In genomic region chr9:115023708-115024383, GRCm38 (mm10) we compare ENCODE assay signal across 9 mouse cellular contexts. TPM values are rescaled to one million over a fixed set of nuclear protein-coding genes. Genes with fewer than 3 reads are reported as not detected.
DNase-seq lines count a peak whose midpoint lies in the region; ATAC-seq and TF ChIP-seq lines count a peak whose summit lies in the region.
"Had no signal": no experiment of that assay in that cellular context is flagged by ENCODE, and none has a peak within 500 bp of the region (broad histone marks: within the 10 kb centered on the region; RNA-seq: fewer than 3 reads in every experiment).

No protein-coding gene starts in this region.

- H3K36me3 ChIP-seq in midbrain, postnatal 0 days (ENCODE audit: insufficient read depth, low read length), result no peaks in the 10 kb centered on the region
- no peaks in the 10 kb centered on the region for H3K36me3 ChIP-seq in midbrain, embryonic 15.5 days (replicated peaks)
- H3K36me3 ChIP-seq in forebrain, embryonic 16.5 days (ENCODE audit: control insufficient read depth, insufficient read depth), result no peaks in the 10 kb centered on the region
- no peaks in the 10 kb centered on the region for H3K36me3 ChIP-seq in kidney, embryonic 14.5 days (ENCODE audit: control insufficient read depth, insufficient read depth, low read length)

- no peaks in the 10 kb centered on the region for H3K27me3 ChIP-seq in midbrain, postnatal 0 days (ENCODE audit: insufficient read depth, low read length)
- H3K27me3 ChIP-seq in midbrain, embryonic 15.5 days (replicated peaks), result no peaks in the 10 kb centered on the region
- no peaks in the 10 kb centered on the region for H3K27me3 ChIP-seq in forebrain, embryonic 16.5 days (replicated peaks; ENCODE audit: control insufficient read depth, insufficient read depth, low read length)
- no peaks in the 10 kb centered on the region for H3K27me3 ChIP-seq in kidney, embryonic 14.5 days (ENCODE audit: control insufficient read depth, insufficient read depth, low read length)
- H3K27me3 ChIP-seq: megakaryocyte, embryonic 14.5 days had no signal

- intact Hi-C loops in heart, postnatal 10 days (cut with DNase I), result no loop called here

- 79% methylated on average over 10 of the region's 10 CpGs for WGBS in midbrain, postnatal 0 days
- WGBS in midbrain, embryonic 15.5 days, result 88% methylated on average over 10 of the region's 10 CpGs
- 74% methylated on average over 10 of the region's 10 CpGs for WGBS in forebrain, embryonic 16.5 days
- WGBS in kidney, embryonic 14.5 days, result 90% methylated on average over 10 of the region's 10 CpGs

- H3K27ac ChIP-seq in midbrain, postnatal 0 days (ENCODE audit: low read depth, low read length), result 0 out of 2 replicates have a peak overlapping the region, but pooled peaks have one; percentile 47
- H3K27ac ChIP-seq in midbrain, embryonic 15.5 days, result no peak overlapping the region
- H3K27ac ChIP-seq in forebrain, embryonic 16.5 days (ENCODE audit: low read length), result peak overlapping the region; percentile 78
- no peak overlapping the region for H3K27ac ChIP-seq in kidney, embryonic 14.5 days (ENCODE audit: low read depth, low read length)

- no peaks in the 10 kb centered on the region for H3K4me1 ChIP-seq in midbrain, postnatal 0 days (ENCODE audit: insufficient read depth, low read length)
- no peaks in the 10 kb centered on the region for H3K4me1 ChIP-seq in midbrain, embryonic 15.5 days
- no peaks in the 10 kb centered on the region for H3K4me1 ChIP-seq in forebrain, embryonic 16.5 days (replicated peaks; ENCODE audit: control insufficient read depth, insufficient read depth, low read length)
- H3K4me1 ChIP-seq in kidney, embryonic 14.5 days (ENCODE audit: control insufficient read depth, insufficient read depth, low read length), result no peaks in the 10 kb centered on the region
- H3K4me1 ChIP-seq: megakaryocyte, embryonic 14.5 days had no signal

- H3K4me3 ChIP-seq in midbrain, postnatal 0 days (ENCODE audit: low read depth, low read length), result no peak overlapping the region
- no peak overlapping the region for H3K4me3 ChIP-seq in midbrain, embryonic 15.5 days
- H3K4me3 ChIP-seq in forebrain, embryonic 16.5 days (replicated peaks; ENCODE audit: low read length), result no peak overlapping the region
- no peak overlapping the region for H3K4me3 ChIP-seq in kidney, embryonic 14.5 days (ENCODE audit: low read length)

- no peak overlapping the region for H3K9ac ChIP-seq in midbrain, postnatal 0 days (replicated peaks; ENCODE audit: low read length, poor library complexity, severe bottlenecking)
- H3K9ac ChIP-seq in midbrain, embryonic 15.5 days, result no peak overlapping the region
- no peak overlapping the region for H3K9ac ChIP-seq in forebrain, embryonic 16.5 days (replicated peaks; ENCODE audit: low read depth, low read length)
- no peak overlapping the region for H3K9ac ChIP-seq in kidney, embryonic 14.5 days (ENCODE audit: low read depth, low read length)

- DNase-seq in midbrain, postnatal 0 days (ENCODE audit: low spot score), result peak; percentile 32
- DNase-seq in heart, postnatal 10 days, result peak; percentile 53 to 59
- DNase-seq in right cerebral cortex, postnatal 36 days (ENCODE audit: low spot score in 2 of 2), result peak; percentile 56 to 74

- no peak overlapping the region for H3K4me2 ChIP-seq in midbrain, postnatal 0 days (ENCODE audit: low read depth, low read length, poor library complexity, severe bottlenecking)
- no peak overlapping the region for H3K4me2 ChIP-seq in midbrain, embryonic 15.5 days
- H3K4me2 ChIP-seq in forebrain, embryonic 16.5 days (ENCODE audit: low read length), result no peak overlapping the region
- H3K4me2 ChIP-seq in kidney, embryonic 14.5 days (replicated peaks; ENCODE audit: low read depth, low read length), result no peak overlapping the region

- no peaks in the 10 kb centered on the region for H3K9me3 ChIP-seq in midbrain, postnatal 0 days (ENCODE audit: low read length)
- no peaks in the 10 kb centered on the region for H3K9me3 ChIP-seq in midbrain, embryonic 15.5 days
- H3K9me3 ChIP-seq in forebrain, embryonic 16.5 days (ENCODE audit: control insufficient read depth, low read length), result no peaks in the 10 kb centered on the region
- no peaks in the 10 kb centered on the region; the same call in 1 of the 2 replicates for H3K9me3 ChIP-seq in kidney, embryonic 14.5 days (ENCODE audit: control insufficient read depth, low read length)

- no peak for TF ChIP-seq CTCF in midbrain, postnatal 0 days (IDR thresholded peaks at IDR 0.05)

- no peak for ATAC-seq in midbrain, postnatal 0 days (ENCODE audit: low FRiP score)
- ATAC-seq in midbrain, embryonic 15.5 days (replicated peaks), result no peak
- ATAC-seq in forebrain, embryonic 16.5 days, result peak; percentile 40; the same call in 1 of the 2 replicates
- no peak for ATAC-seq in activated CD4-positive, CD25-positive, alpha-beta regulatory T cell, adult 4 months
- ATAC-seq in kidney, embryonic 14.5 days (ENCODE audit: low FRiP score, low TSS enrichment), result no peak

RNA-seq across cellular contexts. Expression of gene Rps27rt, which starts 41.3 kb away (rescaled TPM):
- 20.7 and 27.4 TPM in 2 replicates for total RNA-seq in midbrain, postnatal 0 days (2014; rRNA removed)
- polyA plus RNA-seq in midbrain, postnatal 0 days (2015; fragmentation: Nextera tagmentation; extraction: Ambion mirVana), result 195 and 227 TPM in 2 replicates
- 154 and 180 TPM in 2 replicates for polyA plus RNA-seq in midbrain, embryonic 15.5 days (2015; fragmentation: Nextera tagmentation; extraction: Ambion mirVana)
- 169 and 228 TPM in 2 replicates for polyA plus RNA-seq in forebrain, embryonic 16.5 days (2015; fragmentation: Nextera tagmentation; extraction: Ambion mirVana)
- total RNA-seq in heart, postnatal 10 days (2021), result 10 to 100 TPM; 27.2 to 36.1 TPM
- 1,000 to 10,000 TPM; 2,827 to 5,236 TPM for polyA plus RNA-seq in activated CD4-positive, CD25-positive, alpha-beta regulatory T cell, adult 4 months (2017; shearing (Covaris generic))
- polyA plus RNA-seq in kidney, embryonic 14.5 days (2014; fragmentation: Nextera tagmentation; extraction: Ambion mirVana), result 479 and 639 TPM in 2 replicates

RNA-seq across cellular contexts. Expression of gene Osbpl10, which starts 45.5 kb away (rescaled TPM):
- 22.5 and 23.5 TPM in 2 replicates for total RNA-seq in midbrain, postnatal 0 days (2014; rRNA removed)
- polyA plus RNA-seq in midbrain, postnatal 0 days (2015; fragmentation: Nextera tagmentation; extraction: Ambion mirVana), result 3.0 and 3.2 TPM in 2 replicates
- 2.8 and 4.3 TPM in 2 replicates for polyA plus RNA-seq in midbrain, embryonic 15.5 days (2015; fragmentation: Nextera tagmentation; extraction: Ambion mirVana)
- 1.6 and 2.8 TPM in 2 replicates for polyA plus RNA-seq in forebrain, embryonic 16.5 days (2015; fragmentation: Nextera tagmentation; extraction: Ambion mirVana)
- 1 to 10 TPM; 4.6 TPM for total RNA-seq in heart, postnatal 10 days (2021)
- polyA plus RNA-seq in activated CD4-positive, CD25-positive, alpha-beta regulatory T cell, adult 4 months (2017; shearing (Covaris generic)), result not detected
- polyA plus RNA-seq in kidney, embryonic 14.5 days (2014; fragmentation: Nextera tagmentation; extraction: Ambion mirVana), result 2.1 and 2.6 TPM in 2 replicates
- total RNA-seq: MEL had no signal

Comparison
In these comparisons a context has a peak if more than half of its experiments do, and no peak if none do; other contexts are left out.
1. H3K27ac ChIP-seq: peak in midbrain, postnatal 0 days (single experiment) and forebrain, embryonic 16.5 days (single experiment); none in midbrain, embryonic 15.5 days (single experiment) and kidney, embryonic 14.5 days (single experiment).
2. Peak in every context shown above with its lines, with median percentiles within 50 percentile points of each other: DNase-seq.